Mouse (Mus musculus) urinary bladder, adult 18-20 months (tissue): ENCODE results near the gene Ttc36.
"Not testable (repeated sequence)": the region's sequence is repeated elsewhere in the genome, so short reads cannot be mapped to it uniquely, and the experiment has no call there.

Experiments
- DNase-seq, 2 experiments: peaks; one replicate each; pipeline ENCODE4 v3.0.0; 2022; ENCODE audit warnings: low spot score in 2 of 2, mixed read lengths in 2 of 2

Ttc36 gene

DNA sequence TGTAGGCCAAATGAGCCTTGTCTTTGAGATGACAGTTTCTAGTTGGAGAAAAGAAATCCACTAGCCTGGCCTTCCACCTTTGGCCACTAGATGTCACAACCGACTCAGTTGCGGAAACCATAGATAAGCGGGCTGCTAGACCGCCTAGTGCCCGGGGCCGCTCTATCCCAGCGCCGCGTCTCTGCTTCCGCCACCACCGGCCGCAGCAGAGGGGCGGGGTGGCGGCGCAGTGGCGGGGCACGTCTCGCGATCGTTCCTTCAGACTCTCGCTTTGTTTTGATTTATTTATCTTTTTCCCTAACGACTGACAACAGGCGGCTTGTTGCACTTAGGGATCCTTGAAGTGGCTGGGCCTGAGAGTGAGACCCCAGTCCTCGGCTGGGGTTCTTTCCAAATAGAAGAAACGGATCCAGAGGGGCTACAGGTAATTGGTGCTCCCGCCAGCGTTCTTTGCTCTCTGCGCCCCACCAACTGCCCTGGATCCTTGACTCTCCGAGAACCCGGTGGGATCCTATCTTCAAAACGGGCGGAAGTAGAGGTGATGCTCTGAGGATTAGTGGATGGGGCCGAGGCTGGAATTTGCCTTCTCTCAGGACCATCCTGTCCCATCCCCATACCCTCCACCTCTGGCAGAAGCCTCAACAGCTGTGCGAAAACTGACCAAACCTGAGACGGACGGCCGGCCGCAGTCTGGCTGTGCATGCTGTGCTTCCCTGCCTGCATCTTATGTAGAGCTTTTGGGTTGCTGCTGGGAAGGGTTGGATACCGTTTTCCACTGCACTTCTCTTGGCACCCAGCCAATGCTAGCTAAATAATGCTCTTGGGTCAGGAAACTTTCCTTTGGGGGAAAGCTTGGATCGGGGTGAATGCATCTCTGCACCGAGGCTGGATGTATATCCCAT is 29.9 kb downstream of the Ttc36 start:
- DNase-seq = peak; percentile 75 to 87

DNA sequence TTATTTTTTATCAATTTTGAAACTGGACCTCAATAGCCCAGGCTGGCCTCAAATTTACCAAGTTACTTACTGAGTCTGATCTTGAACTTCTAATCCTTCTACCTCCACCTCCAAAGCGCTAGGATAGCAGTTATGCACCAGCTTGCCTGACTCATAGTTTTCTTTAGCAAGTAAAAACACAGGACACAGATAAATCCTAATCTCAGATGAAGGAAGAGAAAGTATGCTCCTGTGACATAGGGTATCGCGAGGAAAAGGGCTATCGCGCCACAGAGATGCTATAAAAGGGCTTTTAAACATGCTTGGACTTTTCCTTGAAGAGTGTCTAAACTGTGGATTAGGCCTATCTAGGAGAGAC is 30.5 kb downstream of the Ttc36 start:
- no peak for DNase-seq

DNA sequence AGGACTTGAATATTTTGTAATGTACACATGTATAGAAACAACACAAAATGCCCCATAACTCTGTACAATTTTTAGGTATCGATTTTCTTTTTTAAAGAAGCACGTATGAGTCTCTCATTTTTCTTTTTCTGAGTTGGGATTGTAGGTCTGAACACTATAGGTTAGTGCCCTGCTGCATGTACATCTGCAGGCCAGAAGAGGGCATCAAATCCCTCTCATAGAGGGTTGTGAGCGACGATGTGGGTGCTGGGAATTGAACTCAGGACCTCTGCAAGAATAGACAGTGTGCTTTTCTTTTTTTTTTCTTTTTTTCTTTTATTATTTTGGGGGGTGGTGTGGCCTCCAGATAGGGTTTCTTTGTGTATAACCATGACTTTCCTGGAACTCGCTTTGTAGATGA is 31.5 kb downstream of the Ttc36 start:
- no peak for DNase-seq

DNA sequence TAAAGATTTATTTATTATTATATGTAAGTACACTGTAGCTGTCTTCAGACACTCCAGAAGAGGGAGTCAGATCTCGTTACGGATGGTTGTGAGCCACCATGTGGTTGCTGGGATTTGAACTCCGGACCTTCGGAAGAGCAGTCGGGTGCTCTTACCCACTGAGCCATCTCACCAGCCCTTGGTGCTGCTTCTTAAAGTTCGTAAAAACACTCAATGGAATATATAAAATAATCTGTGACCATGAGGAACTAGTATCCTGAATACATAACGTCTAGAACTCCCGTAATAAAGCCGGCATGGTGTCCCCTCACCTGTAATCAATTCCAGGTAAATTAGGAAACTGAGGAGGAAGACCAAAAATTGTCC is 34.9 kb downstream of the Ttc36 start:
- DNase-seq = not testable (repeated sequence)

DNA sequence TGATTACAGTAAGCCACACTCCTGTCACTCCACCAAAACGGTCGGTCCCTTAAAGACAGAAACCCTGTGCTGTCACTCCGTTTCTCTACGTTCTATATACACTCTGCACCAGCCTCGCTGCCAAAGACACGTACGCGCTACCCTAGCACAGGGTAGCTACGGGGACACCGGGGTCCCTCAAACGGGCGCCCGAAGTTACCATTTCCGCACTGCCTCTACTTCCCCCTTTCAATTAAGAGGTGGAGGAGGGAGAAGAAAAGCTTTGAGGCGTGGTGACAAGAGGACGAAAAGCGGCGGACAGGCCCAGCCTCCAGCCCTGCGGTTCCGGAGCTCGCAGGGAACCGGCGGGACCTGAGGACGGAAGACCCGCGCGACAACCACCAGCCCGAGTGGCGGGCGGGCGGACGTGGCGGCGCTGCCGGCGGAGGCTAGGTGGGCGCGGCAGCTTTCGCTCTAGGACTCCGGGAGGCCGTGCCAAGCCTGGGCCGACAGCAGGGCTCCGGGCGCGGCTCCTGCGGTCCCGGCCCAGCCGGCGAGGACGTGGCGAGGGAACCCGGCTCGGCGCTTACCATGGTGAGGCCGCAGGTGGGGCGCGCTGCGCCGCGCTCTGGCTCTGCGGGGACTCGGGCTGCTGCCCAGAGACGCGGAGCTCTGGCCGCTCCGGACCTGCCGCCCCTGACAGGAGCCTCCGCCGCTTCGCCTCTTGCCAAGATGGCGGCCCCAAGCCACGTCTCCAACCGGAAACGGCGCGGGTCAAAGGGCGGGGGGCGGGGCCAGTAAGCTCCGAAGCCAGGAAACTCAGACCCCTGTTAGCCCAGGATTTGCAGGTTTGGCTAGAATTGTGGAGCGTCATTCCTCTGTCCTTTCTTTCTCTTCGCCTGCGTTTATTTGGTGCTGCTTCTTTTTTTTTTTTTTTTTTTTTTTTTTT is 35.5 kb downstream of the Ttc36 start, which contains the start of the genes Arcn1 and Ift46:
Arcn1 (minus strand) TSS at position 745 of the 928 bp plus-strand sequence.
Ift46 (plus strand) TSS at position 808 of the 928 bp plus-strand sequence.
- peak; percentile 75 to 86 for DNase-seq

DNA sequence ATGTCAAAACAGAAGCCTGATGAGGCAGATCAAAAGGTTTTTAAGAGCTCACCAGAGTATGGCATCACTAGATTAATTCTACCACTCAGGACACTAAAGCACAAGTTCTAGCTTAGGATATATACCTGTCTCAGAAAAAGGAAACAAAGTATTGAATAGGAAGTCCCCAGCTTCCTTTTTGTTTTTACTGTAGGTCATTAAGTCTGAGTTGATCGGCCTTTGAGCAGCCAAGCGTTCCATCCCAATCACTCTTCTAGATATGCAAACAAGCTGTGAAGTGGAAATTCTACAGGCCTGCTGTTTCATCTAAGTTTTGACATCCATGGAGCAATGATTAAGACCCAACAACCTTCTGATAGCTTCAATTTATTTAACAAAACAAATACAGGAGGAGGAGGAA is 42.0 kb downstream of the Ttc36 start:
- no peak for DNase-seq
